Mouse (Mus musculus) bone marrow macrophage, adult 2 months (primary cell): ENCODE data around the gene Pof1b.

Source experiments
- CTCF ChIP-seq: IDR thresholded peaks from 2 replicates; pipeline ENCODE4 v1.5.1; 2012; ENCODE audit warnings: low read depth, mild to moderate bottlenecking, low read length, moderate library complexity
- POLR2A ChIP-seq: IDR thresholded peaks from 2 replicates; pipeline ENCODE4 v1.6.1; 2012; ENCODE audit warnings: mild to moderate bottlenecking, low read depth, low read length, borderline replicate concordance

GRCm38 (mm10) chrX:112716587-112716986 lies 18.1 kb upstream of the Pof1b start:
- TF ChIP-seq POLR2A: no peak
- no peak for TF ChIP-seq CTCF
